9 mouse cellular contexts compared by ENCODE assay signal in genomic region chr6:67269459-67269858, GRCm38 (mm10). TPM values are rescaled to one million over a fixed set of nuclear protein-coding genes. Genes with fewer than 3 reads are reported as not detected.
DNase-seq lines count a peak whose midpoint lies in the region; ATAC-seq lines count a peak whose summit lies in the region.
"Had no signal": no experiment of that assay in that cellular context is flagged by ENCODE, and none has a peak within 500 bp of the region (broad histone marks: within the 10 kb centered on the region; RNA-seq: fewer than 3 reads in every experiment).

No protein-coding gene starts in this region.

- peaks cover 40% of the 10 kb centered on the region for H3K4me1 ChIP-seq in megakaryocyte, embryonic 14.5 days
- peaks cover 21% of the 10 kb centered on the region for H3K4me1 ChIP-seq in forebrain, embryonic 13.5 days
- H3K4me1 ChIP-seq in liver, embryonic 12.5 days: peaks cover 54% of the 10 kb centered on the region
- peaks cover 2% of the 10 kb centered on the region; the same call in 1 of the 2 replicates for H3K4me1 ChIP-seq in stomach, embryonic 16.5 days (ENCODE audit: control insufficient read depth, insufficient read depth, low read length)

- peaks cover 35% of the 10 kb centered on the region for H3K36me3 ChIP-seq in megakaryocyte, embryonic 14.5 days (replicated peaks; ENCODE audit: low read length)
- peaks cover 25% of the 10 kb centered on the region for H3K36me3 ChIP-seq in forebrain, embryonic 13.5 days (ENCODE audit: poor library complexity, severe bottlenecking)
- peaks cover 39% of the 10 kb centered on the region for H3K36me3 ChIP-seq in liver, embryonic 12.5 days
- H3K36me3 ChIP-seq in stomach, embryonic 16.5 days (ENCODE audit: control insufficient read depth, insufficient read depth, low read length): peaks cover 11% of the 10 kb centered on the region

- H3K9ac ChIP-seq in forebrain, embryonic 13.5 days: peak overlapping the region; percentile 52; the same call in 1 of the 2 replicates
- peak overlapping the region; percentile 99 for H3K9ac ChIP-seq in liver, embryonic 12.5 days
- H3K9ac ChIP-seq in stomach, embryonic 16.5 days (ENCODE audit: low read length): no peak overlapping the region

- no peaks in the 10 kb centered on the region for H3K27me3 ChIP-seq in megakaryocyte, embryonic 14.5 days (replicated peaks)
- H3K27me3 ChIP-seq in forebrain, embryonic 13.5 days: no peaks in the 10 kb centered on the region
- no peaks in the 10 kb centered on the region for H3K27me3 ChIP-seq in liver, embryonic 12.5 days (replicated peaks)
- no peaks in the 10 kb centered on the region for H3K27me3 ChIP-seq in stomach, embryonic 16.5 days (ENCODE audit: control insufficient read depth, insufficient read depth, low read length)

- no peak overlapping the region for H3K27ac ChIP-seq in forebrain, embryonic 13.5 days
- H3K27ac ChIP-seq in liver, embryonic 12.5 days: no peak overlapping the region
- H3K27ac ChIP-seq in stomach, embryonic 16.5 days (ENCODE audit: low read length): no peak overlapping the region

- H3K4me2 ChIP-seq in forebrain, embryonic 13.5 days: peak overlapping the region; percentile 64
- peak overlapping the region; percentile 64 for H3K4me2 ChIP-seq in liver, embryonic 12.5 days
- peak overlapping the region; percentile 68 for H3K4me2 ChIP-seq in stomach, embryonic 16.5 days (ENCODE audit: low read depth, low read length)

- H3K9me3 ChIP-seq in megakaryocyte, embryonic 14.5 days: no peaks in the 10 kb centered on the region
- H3K9me3 ChIP-seq in forebrain, embryonic 13.5 days (replicated peaks): no peaks in the 10 kb centered on the region
- H3K9me3 ChIP-seq in liver, embryonic 12.5 days (replicated peaks): no peaks in the 10 kb centered on the region
- H3K9me3 ChIP-seq in stomach, embryonic 16.5 days (replicated peaks; ENCODE audit: control insufficient read depth, low read length): no peaks in the 10 kb centered on the region

- 52% methylated on average over 2 of the region's 2 CpGs for WGBS in forebrain, embryonic 13.5 days
- WGBS in liver, embryonic 12.5 days (ENCODE audit: insufficient replicate concordance): 12% methylated on average over 2 of the region's 2 CpGs
- 22% methylated on average over 2 of the region's 2 CpGs for WGBS in stomach, embryonic 16.5 days

- DNase-seq in adipocyte (ENCODE audit: low spot score): no peak
- DNase-seq in embryo, embryonic 10 days (ENCODE audit: low spot score): no peak
- no peak for DNase-seq in testis, postnatal 14 days (ENCODE audit: low spot score)
- DNase-seq: kidney, postnatal 25 days had no signal

- no peak for ATAC-seq in megakaryocyte, adult 5-6 weeks (ENCODE audit: poor library complexity, severe bottlenecking)
- ATAC-seq in forebrain, embryonic 13.5 days: no peak
- no peak for ATAC-seq in liver, embryonic 12.5 days
- ATAC-seq in stomach, embryonic 16.5 days (ENCODE audit: insufficient read depth, low FRiP score): no peak

- H3K4me3 ChIP-seq in megakaryocyte, embryonic 14.5 days (replicated peaks): peak overlapping the region; percentile 99
- peak overlapping the region; percentile 100 for H3K4me3 ChIP-seq in forebrain, embryonic 13.5 days
- peak overlapping the region; percentile 96 for H3K4me3 ChIP-seq in liver, embryonic 12.5 days
- H3K4me3 ChIP-seq in stomach, embryonic 16.5 days (replicated peaks; ENCODE audit: low read length): peak overlapping the region; percentile 40

RNA-seq across cellular contexts. Expression of gene Serbp1, which starts 31.5 kb away (rescaled TPM):
- polyA plus RNA-seq in megakaryocyte, embryonic 14.5 days (2012; ENCODE audit: insufficient read depth, low replicate concordance): 385 and 1,065 TPM in 2 replicates
- total RNA-seq in megakaryocyte, adult 5-6 weeks (2015): 412 and 434 TPM in 2 replicates
- 996 and 1,021 TPM in 2 replicates for total RNA-seq in megakaryocyte, adult 5-6 weeks (2017)
- 351 and 352 TPM in 2 replicates for polyA plus RNA-seq in forebrain, embryonic 13.5 days (2015; fragmentation: Nextera tagmentation; extraction: Ambion mirVana)
- polyA plus RNA-seq in liver, embryonic 12.5 days (2016; fragmentation: Nextera tagmentation; extraction: Ambion mirVana): 513 and 532 TPM in 2 replicates
- polyA plus RNA-seq in stomach, embryonic 16.5 days (2015; fragmentation: Nextera tagmentation; extraction: Ambion mirVana): 277 and 295 TPM in 2 replicates

Comparison
In these comparisons a context has a peak if more than half of its experiments do, and no peak if none do; other contexts are left out.
1. H3K4me3 ChIP-seq: peak in every context shown above with its lines; median percentile 100 in forebrain, embryonic 13.5 days; 99 in megakaryocyte, embryonic 14.5 days; 96 in liver, embryonic 12.5 days; 40 in stomach, embryonic 16.5 days.